Mouse (Mus musculus) brain, embryonic 14.5 days (tissue): ENCODE measurements around the gene St8sia6.

Source experiments
- CTCF ChIP-seq: fragments of 200-500 bp; IDR thresholded peaks from 2 replicates; pipeline ENCODE4 v1.5.1; 2012; ENCODE audit warnings: inconsistent platforms, mild to moderate bottlenecking, moderate library complexity, borderline replicate concordance; ENCODE audit not compliant: insufficient read depth, insufficient read length; ENCODE audit errors: extremely low read depth
- POLR2A ChIP-seq: fragments of 200-500 bp; IDR thresholded peaks from 2 replicates; pipeline ENCODE4 v1.6.1; 2012; ENCODE audit warnings: mild to moderate bottlenecking, inconsistent platforms, borderline replicate concordance; ENCODE audit not compliant: poor library complexity, insufficient read depth, insufficient read length, severe bottlenecking; ENCODE audit errors: extremely low read depth

DNA sequence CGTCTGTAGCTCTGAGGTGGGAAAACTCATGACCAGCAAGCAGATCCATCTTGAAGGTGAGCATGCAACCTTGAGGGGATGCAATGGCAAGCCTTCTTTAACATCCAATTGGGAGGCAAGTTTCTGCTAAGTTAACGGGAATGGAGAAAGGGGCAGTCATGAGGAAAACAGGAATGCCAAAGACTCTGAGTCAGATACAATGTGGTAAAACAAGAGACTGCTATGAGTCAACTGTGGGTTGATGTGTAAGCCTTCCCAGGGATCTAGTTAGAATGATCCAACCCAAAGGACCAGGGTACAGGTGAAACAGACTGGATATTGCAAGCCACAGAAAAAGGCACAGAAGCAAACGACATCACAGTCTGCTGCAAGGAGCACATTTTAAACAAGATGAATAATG is 68.3 kb downstream of the St8sia6 start:
- TF ChIP-seq CTCF (no peak), POLR2A (no peak)
